Mouse (Mus musculus) hindbrain, embryonic 10.5 days (tissue): ENCODE results near the gene 4921509C19Rik. TPM values are rescaled to one million over a fixed set of nuclear protein-coding genes. Genes with fewer than 3 reads are reported as not detected.
"Not testable (repeated sequence)": the region's sequence is repeated elsewhere in the genome, so short reads cannot be mapped to it uniquely, and the experiment has no call there.

Experiments
- DNase-seq: peaks from one replicate; pipeline ENCODE4 v3.0.0-alpha.2; 2017; ENCODE audit warnings: low spot score
- H3K27ac ChIP-seq: fragments of 300-500 bp; sonication (generic); 2 replicates; pipeline ENCODE4 v1.5.1; 2016; ENCODE audit warnings: mild to moderate bottlenecking, moderate library complexity
- H3K27me3 ChIP-seq: fragments of 300-500 bp; sonication (generic); 2 replicates; pipeline ENCODE4 v1.6.1; 2016; ENCODE audit warnings: mild to moderate bottlenecking; ENCODE audit not compliant: poor library complexity, insufficient read depth, severe bottlenecking
- H3K36me3 ChIP-seq: fragments of 300-500 bp; sonication (generic); 2 replicates; pipeline ENCODE4 v1.6.1; 2016; ENCODE audit warnings: mild to moderate bottlenecking, moderate library complexity
- H3K4me1 ChIP-seq: fragments of 300-500 bp; sonication (generic); replicated peaks from 2 replicates; pipeline ENCODE4 v1.6.1; 2016; ENCODE audit warnings: mild to moderate bottlenecking
- H3K4me3 ChIP-seq: fragments of 300-500 bp; sonication (generic); 2 replicates; pipeline ENCODE4 v1.5.1; 2016; ENCODE audit warnings: mild to moderate bottlenecking, moderate library complexity
- H3K9me3 ChIP-seq: fragments of 300-500 bp; sonication (generic); 2 replicates; pipeline ENCODE4 v1.6.1; 2016; ENCODE audit warnings: mild to moderate bottlenecking, moderate library complexity
- WGBS: fragments of 180-500 bp; shearing (Covaris S2); methylation state at CpG from one replicate; pipeline ENCODE4 v1.1.7; 2016; 5-methylcytosine and 5-hydroxymethylcytosine counted together
- polyA plus RNA-seq: library from polyadenylated mRNA; unstranded; fragments of >200 nt; fragmentation: Nextera tagmentation; extraction: Ambion mirVana; gene quantifications from 2 replicates; pipeline ENCODE4 v1.2.1, GENCODE M21; 2016

4921509C19Rik gene
- polyA plus RNA-seq, 1 experiment from 2014 or later: not detected

- WGBS: 51% methylated on average over 4 of the region's 4 CpGs
- H3K27ac ChIP-seq, H3K4me1 ChIP-seq, DNase-seq, H3K36me3 ChIP-seq, H3K27me3 ChIP-seq, H3K9me3 ChIP-seq, H3K4me3 ChIP-seq: not testable (repeated sequence)
Measured at GRCm38 (mm10) chr2:151434203-151434602, 41.8 kb downstream of the 4921509C19Rik start.

Other genes starting within 250 kb of the 4921509C19Rik start
- gene Nsfl1c, start 18.0 kb upstream of the 4921509C19Rik start, polyA plus RNA-seq: 271 and 284 TPM in 2 replicates
- 600 and 645 TPM in 2 replicates for gene Fkbp1a, start 66.3 kb upstream of the 4921509C19Rik start, polyA plus RNA-seq
- gene Sdcbp2, start 96.5 kb upstream of the 4921509C19Rik start, polyA plus RNA-seq: 0.67 and 0.97 TPM in 2 replicates
- gene Snph, start 156.4 kb upstream of the 4921509C19Rik start, polyA plus RNA-seq: 1.0 and 2.6 TPM in 2 replicates
- gene Rad21l, start 192.4 kb upstream of the 4921509C19Rik start, polyA plus RNA-seq: not detected in 2 replicates
- 3.2 and 4.5 TPM in 2 replicates for gene Tmem74b, start 225.9 kb upstream of the 4921509C19Rik start, polyA plus RNA-seq